Mouse (Mus musculus) midbrain, postnatal 0 days (tissue): ENCODE measurements around the gene Gm19426. TPM values are rescaled to one million over a fixed set of nuclear protein-coding genes. Genes with fewer than 3 reads are reported as not detected.

Experiments used
- ATAC-seq: fragments of 200-750 bp; cut with Nextera tagmentation; 2 replicates; pipeline ENCODE4 v1.8.0; 2017; ENCODE audit warnings: moderate number of reproducible peaks, mild to moderate bottlenecking, moderate TSS enrichment, moderate library complexity; ENCODE audit not compliant: low FRiP score
- DNase-seq: peaks from one replicate; pipeline ENCODE4 v3.0.0-alpha.2; 2015; ENCODE audit warnings: low spot score
- H3K27ac ChIP-seq: fragments of 300-500 bp; sonication (generic); 2 replicates; pipeline ENCODE4 v1.5.1; 2014; ENCODE audit warnings: low read depth, mild to moderate bottlenecking, low read length, mixed read lengths
- H3K27me3 ChIP-seq: fragments of 300-500 bp; sonication (generic); 2 replicates; pipeline ENCODE4 v1.6.1; 2014; ENCODE audit warnings: low read length, control low read depth, mixed read lengths; ENCODE audit not compliant: insufficient read depth
- H3K36me3 ChIP-seq: fragments of 300-500 bp; sonication (generic); 2 replicates; pipeline ENCODE4 v1.6.1; 2014; ENCODE audit warnings: low read length, control low read depth, mixed read lengths; ENCODE audit not compliant: insufficient read depth
- H3K4me1 ChIP-seq: fragments of 300-500 bp; sonication (generic); 2 replicates; pipeline ENCODE4 v1.6.1; 2014; ENCODE audit warnings: mild to moderate bottlenecking, control low read depth, antibody characterized with exemption, low read length, mixed read lengths; ENCODE audit not compliant: insufficient read depth
- H3K4me2 ChIP-seq: fragments of 300-500 bp; sonication (generic); 2 replicates; pipeline ENCODE4 v1.6.1; 2014; ENCODE audit warnings: low read depth, mild to moderate bottlenecking, low read length, mixed read lengths; ENCODE audit not compliant: poor library complexity, severe bottlenecking
- H3K4me3 ChIP-seq: fragments of 300-500 bp; sonication (generic); 2 replicates; pipeline ENCODE4 v1.5.1; 2014; ENCODE audit warnings: low read depth, mild to moderate bottlenecking, low read length, moderate library complexity
- H3K9ac ChIP-seq: fragments of 300-500 bp; sonication (generic); replicated peaks from 2 replicates; pipeline ENCODE4 v1.6.1; 2014; ENCODE audit warnings: mild to moderate bottlenecking, low read length, moderate library complexity, mixed read lengths; ENCODE audit not compliant: poor library complexity, severe bottlenecking
- H3K9me3 ChIP-seq: fragments of 300-500 bp; sonication (generic); 2 replicates; pipeline ENCODE4 v1.6.1; 2016; ENCODE audit warnings: low read length, control low read depth
- CTCF ChIP-seq: IDR thresholded peaks from 2 replicates; pipeline ENCODE4 v1.5.1; 2016; ENCODE audit warnings: antibody characterized with exemption, mild to moderate bottlenecking
- WGBS: fragments of 180-500 bp; shearing (Covaris S2); extraction: QIAGEN DNeasy Blood & Tissue Kit; methylation state at CpG from one replicate; pipeline ENCODE4 v1.1.7; 2014; 5-methylcytosine and 5-hydroxymethylcytosine counted together
- polyA plus RNA-seq: library from polyadenylated mRNA; unstranded; fragments of >200 nt; fragmentation: Nextera tagmentation; extraction: Ambion mirVana; gene quantifications from 2 replicates; pipeline ENCODE4 v1.2.1, GENCODE M21; 2015
- total RNA-seq: library from RNA; depleted of rRNA; stranded (reverse); fragments of >200 nt; gene quantifications from 2 replicates; pipeline ENCODE4 v1.2.3, GENCODE M21; 2014

Gm19426 gene
- total and polyA plus RNA-seq, 2 experiments from 2014 or later: 0.88 to 2.1 TPM

DNA sequence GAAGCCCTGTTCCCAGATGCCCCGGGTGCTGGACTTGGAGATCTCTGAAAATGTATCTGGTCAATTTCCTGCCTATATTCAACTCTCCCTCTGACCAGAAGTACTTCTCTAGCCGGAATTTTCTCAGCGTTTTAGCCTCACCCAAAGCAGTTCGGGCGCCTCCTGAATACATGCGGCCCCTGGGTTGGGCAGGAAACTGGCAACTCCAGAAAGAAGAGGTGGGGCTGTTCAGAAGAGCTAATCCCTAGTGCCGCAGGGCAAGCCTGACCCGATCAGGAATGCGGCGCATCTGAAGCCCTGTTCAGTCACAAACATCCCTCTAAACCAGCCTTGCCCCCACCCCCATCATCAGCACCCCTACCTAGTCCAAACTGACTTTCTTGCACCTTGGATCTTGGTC is 671 bp upstream of the Gm19426 start:
- peak overlapping the region; percentile 68; the same call in 1 of the 2 replicates for H3K27ac ChIP-seq
- ATAC-seq (peak; percentile 21; the same call in 1 of the 2 replicates), DNase-seq (no peak)
- peaks cover 10% of the 10 kb centered on the region for H3K4me1 ChIP-seq
- H3K9me3 ChIP-seq: no peaks in the 10 kb centered on the region
- peak overlapping the region; percentile 84 for H3K4me2 ChIP-seq
- no peak for TF ChIP-seq CTCF
- H3K27me3 ChIP-seq: no peaks in the 10 kb centered on the region
- WGBS: 2% methylated on average over 10 of the region's 10 CpGs
- H3K4me3 ChIP-seq: peak overlapping the region; percentile 84
- no peaks in the 10 kb centered on the region for H3K36me3 ChIP-seq
- peak overlapping the region; percentile 56 for H3K9ac ChIP-seq

GRCm38 (mm10) chr2:84742451-84743283 is 788 bp downstream of the Gm19426 start:
- no peaks in the 10 kb centered on the region for H3K36me3 ChIP-seq
- H3K4me1 ChIP-seq: peaks cover 16% of the 10 kb centered on the region

GRCm38 (mm10) chr2:84741841-84742450 is 1.5 kb downstream of the Gm19426 start:
- WGBS: 2% methylated on average over 5 of the region's 5 CpGs
- ATAC-seq: peak; percentile 4; the same call in 1 of the 2 replicates
- no peak for DNase-seq
- no peaks in the 10 kb centered on the region for H3K36me3 ChIP-seq
- H3K27ac ChIP-seq: peak overlapping the region; percentile 95
- no peak for TF ChIP-seq CTCF
- H3K9ac ChIP-seq: peak overlapping the region; percentile 94; the same call in 1 of the 2 replicates
- H3K9me3 ChIP-seq: no peaks in the 10 kb centered on the region
- peak overlapping the region; percentile 84 for H3K4me2 ChIP-seq
- H3K4me1 ChIP-seq: peaks cover 22% of the 10 kb centered on the region
- H3K27me3 ChIP-seq: no peaks in the 10 kb centered on the region
- H3K4me3 ChIP-seq: peak overlapping the region; percentile 84

More at GRCm38 (mm10) chr2:84742451-84743283, 788 bp downstream of the Gm19426 start:
- no peaks in the 10 kb centered on the region for H3K27me3 ChIP-seq
- peak overlapping the region; percentile 94 for H3K9ac ChIP-seq
- H3K4me2 ChIP-seq: peak overlapping the region; percentile 84
- WGBS: 0% methylated on average over 24 of the region's 26 CpGs
- H3K27ac ChIP-seq: peak overlapping the region; percentile 95
- peak overlapping the region; percentile 84 for H3K4me3 ChIP-seq
- ATAC-seq (peak; percentile 74), DNase-seq (peak; percentile 88)
- no peaks in the 10 kb centered on the region for H3K9me3 ChIP-seq
- no peak for TF ChIP-seq CTCF

DNA sequence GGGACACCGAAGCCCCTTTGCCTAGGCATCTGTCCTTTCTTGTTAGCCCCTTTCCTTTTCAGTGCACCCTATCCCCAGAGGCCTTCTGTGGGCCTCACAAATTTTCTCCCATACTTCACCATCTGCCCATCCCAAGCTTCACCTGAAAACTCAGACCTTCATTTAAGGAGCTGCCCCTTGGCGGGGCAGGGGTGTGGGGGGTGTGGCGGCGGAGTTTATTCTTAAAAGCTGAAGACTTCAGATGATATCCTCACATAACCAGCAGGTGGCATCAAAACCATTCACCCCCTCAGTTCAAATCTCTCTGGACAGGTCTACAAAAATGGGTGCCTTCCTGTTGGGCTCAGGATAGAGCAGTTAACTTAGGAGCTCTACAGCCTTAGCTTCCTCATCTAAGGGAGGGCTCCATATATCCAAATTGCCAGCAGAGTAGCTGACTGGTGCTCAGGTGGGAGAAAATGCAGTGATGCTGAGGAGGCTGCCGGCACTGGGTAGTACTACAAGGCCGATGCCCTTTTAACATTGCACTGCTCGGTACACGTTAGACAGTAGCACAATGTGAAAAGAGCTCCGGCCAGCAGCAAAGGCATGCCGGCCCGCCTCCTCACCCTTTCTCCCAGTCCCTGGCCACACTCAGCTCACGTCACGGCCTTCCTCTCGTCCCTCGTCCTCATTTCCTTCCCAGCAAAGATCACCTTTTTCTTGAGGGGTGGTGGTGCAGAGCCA is 2.7 kb downstream of the Gm19426 start:
- no peaks in the 10 kb centered on the region for H3K9me3 ChIP-seq
- DNase-seq (no peak), ATAC-seq (no peak)
- no peak overlapping the region for H3K27ac ChIP-seq
- H3K4me2 ChIP-seq: peak overlapping the region; percentile 29
- WGBS: 65% methylated on average over 15 of the region's 15 CpGs
- no peak overlapping the region for H3K9ac ChIP-seq
- H3K4me1 ChIP-seq: peaks cover 31% of the 10 kb centered on the region
- TF ChIP-seq CTCF: peak; percentile 56
- no peaks in the 10 kb centered on the region for H3K36me3 ChIP-seq
- no peaks in the 10 kb centered on the region for H3K27me3 ChIP-seq
- H3K4me3 ChIP-seq: no peak overlapping the region

- Histone ChIP-seq H3K27me3 (no peaks in the 10 kb centered on the region), H3K27ac (no peak overlapping the region), H3K9ac (no peak overlapping the region), H3K4me2 (peak overlapping the region; percentile 78), H3K9me3 (no peaks in the 10 kb centered on the region), H3K4me1 (peaks cover 31% of the 10 kb centered on the region), H3K36me3 (no peaks in the 10 kb centered on the region), H3K4me3 (no peak overlapping the region)
- DNase-seq: peak; percentile 62
- no peak for ATAC-seq
- whole genome bisulfite sequencing: 3% methylated on average over 12 of the region's 12 CpGs
- peak; percentile 71 for TF ChIP-seq CTCF
These were observed 5.1 kb downstream of the Gm19426 start for GRCm38 (mm10) chr2:84738271-84738911.
